Mouse (Mus musculus) thymus, postnatal 14 days (tissue): Measurements from ENCODE around the gene Inpp5d.

Source experiments
- DNase-seq: peaks from one replicate; pipeline ENCODE4 v3.0.0; 2021

Inpp5d gene

DNA sequence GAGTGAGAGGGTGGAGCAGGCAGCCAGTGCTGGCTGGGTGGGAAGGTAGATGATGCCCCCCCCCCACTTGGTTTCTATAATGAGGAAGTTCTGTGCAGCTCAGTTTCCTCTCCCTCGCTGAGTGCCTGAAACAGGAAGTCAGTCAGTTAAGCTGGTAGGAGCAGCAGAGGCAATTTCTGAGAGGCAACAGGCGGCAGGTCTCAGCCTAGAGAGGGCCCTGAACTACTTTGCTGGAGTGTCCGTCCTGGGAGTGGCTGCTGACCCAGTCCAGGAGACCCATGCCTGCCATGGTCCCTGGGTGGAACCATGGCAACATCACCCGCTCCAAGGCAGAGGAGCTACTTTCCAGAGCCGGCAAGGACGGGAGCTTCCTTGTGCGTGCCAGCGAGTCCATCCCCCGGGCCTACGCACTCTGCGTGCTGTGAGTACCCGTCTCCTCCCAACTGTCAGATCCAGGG lies at the start of gene Inpp5d:
Inpp5d (plus strand) TSS at position 102 of the 458 bp plus-strand sequence.
- DNase-seq: peak; percentile 75

DNA sequence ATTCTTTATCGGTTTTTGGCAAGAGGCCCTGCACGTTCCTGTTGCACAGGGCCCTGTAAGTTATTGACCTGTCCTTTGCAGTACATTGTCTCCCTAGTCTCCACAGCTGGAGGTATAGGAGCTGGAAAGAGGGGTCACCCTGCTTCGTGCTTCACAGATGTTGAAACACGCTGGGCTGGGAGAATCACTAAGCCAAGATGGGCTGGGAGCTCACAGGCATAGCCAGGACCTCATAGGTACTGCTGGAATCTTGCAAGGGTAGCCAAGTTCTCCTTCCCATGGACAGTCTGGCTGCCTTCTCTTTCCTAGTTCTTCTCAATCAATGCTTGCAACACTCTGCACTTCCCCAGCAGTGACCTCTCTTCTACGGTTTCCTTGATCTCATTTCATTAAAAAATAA lies 46.9 kb upstream of the Inpp5d start:
- DNase-seq: no peak

DNA sequence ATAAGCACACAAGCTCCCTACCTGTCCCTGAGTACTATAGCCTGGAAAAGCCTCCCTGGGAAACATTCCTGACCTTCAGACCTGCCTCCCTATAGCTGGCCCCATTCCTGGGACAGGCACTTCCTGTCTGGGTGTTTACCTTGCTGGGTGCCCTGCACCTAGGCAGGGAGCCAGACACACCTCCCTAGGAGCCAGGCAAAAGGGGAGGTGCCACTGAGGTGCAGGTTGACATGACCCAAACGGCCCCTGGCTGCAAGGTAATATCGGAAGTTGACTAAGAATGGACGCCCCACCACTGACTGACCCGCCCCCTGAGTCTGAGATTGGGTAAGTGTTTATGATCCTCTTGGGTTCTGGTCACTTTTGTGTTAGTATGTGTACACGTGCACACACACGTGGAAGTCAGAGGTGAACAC lies 46.3 kb upstream of the Inpp5d start, which contains the start of gene Ngef:
Ngef (minus strand) TSS at position 71 of the 416 bp plus-strand sequence.
- no peak for DNase-seq

DNA sequence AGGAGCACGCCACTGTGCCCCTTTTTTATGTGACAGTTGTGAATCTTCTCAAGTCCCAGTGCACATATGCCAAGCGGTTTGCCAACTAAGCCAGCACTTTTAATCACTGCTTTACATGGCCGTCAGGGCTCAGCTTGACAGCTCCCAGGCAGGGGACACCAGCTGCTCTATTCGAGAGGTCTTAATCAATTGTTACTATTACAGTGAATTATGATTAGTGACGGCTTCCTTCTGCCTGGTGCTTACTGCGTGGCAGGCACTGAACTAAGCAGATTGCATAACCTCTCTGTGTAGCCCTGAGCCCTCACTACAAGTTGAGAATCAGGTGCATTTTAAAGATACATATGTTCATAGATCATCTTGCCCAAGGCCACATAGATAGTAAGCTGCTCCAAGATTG lies 45.8 kb upstream of the Inpp5d start:
- DNase-seq: no peak

- no peak for DNase-seq
Measured at GRCm38 (mm10) chr1:87574785-87575184, 45.3 kb upstream of the Inpp5d start.

DNA sequence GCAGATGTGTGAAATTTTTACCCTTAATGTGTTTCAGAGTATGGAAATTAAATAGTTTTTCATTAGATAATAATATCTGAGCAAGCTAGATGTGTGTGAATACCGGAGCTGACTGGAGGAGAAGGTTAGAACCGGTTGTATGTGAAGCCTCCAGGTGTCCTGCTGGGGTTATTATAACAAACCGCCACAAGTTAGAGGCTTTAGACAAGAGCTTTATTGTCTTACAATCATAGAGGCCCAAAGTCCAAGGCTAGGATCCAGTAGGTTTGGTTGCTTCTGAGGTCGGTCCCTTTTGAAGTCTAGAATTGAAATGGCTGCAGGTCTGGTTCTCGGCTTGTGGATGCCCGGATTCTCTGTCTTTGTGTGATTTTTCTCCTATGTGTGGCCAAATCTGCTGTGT lies 41.1 kb upstream of the Inpp5d start:
- DNase-seq: no peak

DNA sequence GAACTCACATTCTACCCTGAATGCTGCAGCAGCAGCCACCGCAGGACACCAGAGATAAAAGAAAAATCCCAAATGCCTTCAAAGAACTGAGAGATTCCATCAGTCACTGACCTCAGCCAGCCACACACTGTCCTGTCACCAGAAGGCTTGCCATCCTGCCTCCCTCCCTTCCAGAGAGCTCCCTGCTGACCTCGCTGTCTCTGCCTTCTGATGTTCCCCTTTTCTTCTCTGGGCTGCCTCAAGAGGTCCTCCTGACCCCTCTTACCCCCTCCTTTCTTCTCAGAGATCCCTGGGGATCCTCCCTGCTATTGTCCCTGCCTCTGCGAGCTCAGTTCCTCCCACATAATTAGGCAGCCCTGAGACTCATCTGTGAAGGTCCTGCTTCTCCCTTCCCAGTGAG lies 39.3 kb upstream of the Inpp5d start:
- no peak for DNase-seq

DNA sequence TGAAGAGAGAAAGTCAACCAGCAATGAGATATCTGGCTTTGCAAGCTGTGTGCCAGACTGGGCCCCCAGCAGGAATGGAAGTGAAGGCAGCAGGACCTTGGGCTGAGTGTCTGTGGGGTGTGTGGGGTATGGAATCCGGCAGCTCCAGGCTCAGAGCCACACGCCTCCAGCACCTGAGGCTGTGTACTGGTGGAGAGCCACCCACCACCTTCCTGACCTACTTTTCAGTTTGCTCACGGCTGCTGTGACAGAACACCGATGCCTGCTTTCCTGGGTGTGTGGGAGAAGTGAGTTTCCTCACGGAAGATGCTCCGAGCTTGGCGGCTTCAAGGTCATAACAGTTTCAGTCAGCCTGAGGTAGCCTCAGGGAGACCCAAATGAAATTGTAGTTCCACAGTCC lies 30.9 kb upstream of the Inpp5d start:
- DNase-seq: no peak

DNA sequence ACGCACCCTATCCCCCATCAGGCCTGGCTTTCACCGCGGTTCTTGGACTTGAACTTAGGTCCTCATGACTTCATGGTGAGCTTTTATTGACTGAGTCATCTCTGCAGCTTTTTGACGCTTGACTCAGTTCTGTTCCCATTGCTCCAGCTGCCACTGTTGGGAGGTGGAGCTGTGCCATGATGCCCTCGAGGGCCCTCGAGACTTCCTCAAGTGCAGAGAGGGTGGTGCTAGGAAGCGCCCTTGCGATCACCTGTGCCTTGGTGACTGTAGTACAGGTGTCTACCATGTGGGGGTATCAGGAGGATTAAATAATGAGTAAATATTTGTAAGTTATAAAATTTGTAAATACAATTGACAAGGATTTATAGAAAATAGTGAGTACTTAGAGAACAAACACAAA lies 30.1 kb upstream of the Inpp5d start:
- no peak for DNase-seq

DNA sequence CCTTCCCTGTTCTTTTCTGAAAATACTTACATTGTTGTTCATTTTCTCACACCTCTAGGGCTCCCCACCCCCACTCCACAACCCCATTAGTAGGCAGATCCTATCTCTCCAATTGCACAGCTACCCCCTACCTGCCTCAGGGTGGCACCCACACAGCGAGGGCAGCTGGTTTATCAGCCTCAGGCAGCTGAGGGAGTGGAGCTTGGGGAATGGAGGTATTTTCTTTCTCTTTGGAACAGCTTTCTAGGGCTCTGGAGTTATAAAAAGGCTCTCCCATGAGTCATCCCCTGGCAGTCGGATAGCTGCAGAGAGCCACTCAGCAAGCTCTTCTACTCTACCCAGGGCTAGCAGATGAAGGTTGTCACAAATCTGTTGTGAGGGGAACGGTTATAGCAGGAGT lies 25.9 kb upstream of the Inpp5d start:
- DNase-seq: no peak

DNA sequence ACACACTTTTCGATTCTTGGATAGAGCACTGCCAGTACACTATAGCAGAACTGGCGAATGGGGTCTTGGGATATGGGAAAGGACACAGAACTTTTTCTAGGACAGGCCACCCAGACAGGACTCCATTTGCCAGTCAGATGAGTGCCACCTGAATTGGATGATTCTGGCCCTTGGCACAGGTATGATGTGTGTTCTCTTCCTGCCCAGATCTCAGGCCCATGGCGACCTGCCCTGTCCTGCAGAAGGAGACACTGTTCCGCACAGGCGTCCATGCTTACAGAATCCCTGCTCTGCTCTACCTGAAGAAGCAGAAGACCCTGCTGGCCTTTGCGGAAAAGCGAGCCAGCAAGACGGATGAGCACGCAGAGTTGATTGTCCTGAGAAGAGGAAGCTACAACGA lies 25.4 kb upstream of the Inpp5d start:
- no peak for DNase-seq

DNA sequence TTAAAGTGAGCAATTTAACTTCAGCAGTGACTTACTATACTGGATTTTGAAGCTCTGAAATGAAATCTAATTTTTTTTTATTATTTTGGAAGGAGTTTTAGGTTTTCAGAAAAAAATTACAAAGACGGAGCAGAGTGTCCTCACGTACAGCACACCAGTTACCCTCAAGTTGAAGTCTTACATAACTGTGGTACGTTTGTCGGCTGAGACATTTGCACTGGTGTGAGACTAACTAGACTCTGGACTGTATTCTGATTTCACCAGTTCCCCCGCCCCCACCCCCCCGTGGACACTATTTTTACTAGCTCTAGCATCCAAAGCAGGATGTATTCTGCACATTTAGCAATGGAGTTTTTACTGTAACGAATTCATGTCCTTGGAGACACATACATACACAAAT lies 19.6 kb upstream of the Inpp5d start:
- DNase-seq: no peak

GRCm38 (mm10) chr1:87601801-87602200 lies 18.3 kb upstream of the Inpp5d start:
- no peak for DNase-seq

DNA sequence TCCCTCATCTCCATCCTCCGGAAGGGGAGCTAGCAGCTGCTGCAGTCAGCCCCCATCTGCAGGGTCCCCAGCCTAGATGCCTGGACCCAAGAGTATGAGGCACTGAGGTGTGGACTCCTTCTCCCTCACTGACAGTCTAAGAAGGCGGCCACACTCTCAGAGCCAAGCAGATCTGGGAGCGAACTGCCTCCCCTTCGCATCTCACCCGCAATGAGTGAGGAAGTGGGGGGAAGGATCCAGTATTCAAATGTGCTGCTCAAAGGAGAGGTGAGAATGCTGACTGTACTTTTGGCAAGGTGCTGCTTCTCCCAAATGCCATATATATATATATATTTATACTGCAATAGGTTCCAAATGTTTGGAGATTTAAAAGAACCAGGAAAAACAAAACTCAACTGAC lies 16.7 kb upstream of the Inpp5d start:
- no peak for DNase-seq

DNA sequence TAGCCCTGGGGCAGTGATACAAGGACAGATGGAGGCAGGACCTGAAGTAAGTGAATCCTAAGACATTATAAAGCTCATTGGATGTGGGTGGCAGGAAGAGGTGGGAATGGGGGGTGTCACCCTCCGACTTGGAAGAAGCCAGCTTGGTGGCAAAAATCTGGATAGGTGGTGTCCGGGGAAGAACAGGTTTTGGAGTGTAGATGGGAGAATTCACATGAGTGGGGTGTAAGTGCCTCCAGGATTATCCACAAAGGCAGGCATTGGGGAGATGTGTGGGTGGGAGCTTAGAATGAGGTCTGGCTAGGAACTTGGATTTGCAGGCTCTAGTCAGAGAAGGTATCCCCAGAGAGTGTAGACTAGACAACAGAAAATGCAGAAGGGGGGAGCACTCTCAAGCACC lies 14.8 kb upstream of the Inpp5d start:
- DNase-seq: no peak

- peak; percentile 70 for DNase-seq
Measured at GRCm38 (mm10) chr1:87607385-87608091, 12.6 kb upstream of the Inpp5d start.

GRCm38 (mm10) chr1:87608416-87609046 lies 11.6 kb upstream of the Inpp5d start:
- peak; percentile 87 for DNase-seq

- DNase-seq: no peak
Measured at GRCm38 (mm10) chr1:87614576-87615295, 5.4 kb upstream of the Inpp5d start.

DNA sequence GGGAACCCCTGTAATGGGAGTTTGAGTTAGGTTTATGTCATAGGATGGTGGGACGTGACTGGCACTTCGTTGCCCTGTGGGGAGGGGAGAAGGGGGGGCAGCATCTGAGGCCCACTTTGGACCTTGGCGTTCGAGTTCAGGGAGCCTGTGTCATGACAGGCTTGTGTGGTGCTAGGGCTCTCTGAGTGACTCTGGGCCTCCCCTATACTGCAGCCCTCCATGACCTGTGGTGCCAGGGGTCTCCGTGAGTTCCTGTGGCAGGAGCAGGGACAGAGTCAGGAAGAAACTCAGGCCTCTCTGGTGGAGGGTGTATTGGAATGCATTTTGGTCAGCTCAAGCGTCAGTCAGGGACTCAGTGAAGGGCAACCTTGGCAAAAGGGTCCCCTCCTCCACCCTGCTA lies 581 bp downstream of the Inpp5d start:
- DNase-seq: no peak

- peak; percentile 31 for DNase-seq
Measured at GRCm38 (mm10) chr1:87621146-87621857, 1.2 kb downstream of the Inpp5d start.

- peak; percentile 74 for DNase-seq
Measured at GRCm38 (mm10) chr1:87621858-87622279, 1.8 kb downstream of the Inpp5d start.

GRCm38 (mm10) chr1:87623977-87624666 lies 4.0 kb downstream of the Inpp5d start:
- DNase-seq: no peak

- DNase-seq: no peak
Measured at GRCm38 (mm10) chr1:87624826-87625225, 4.7 kb downstream of the Inpp5d start.
